Mouse (Mus musculus) A20 (cell line): ENCODE measurements around the gene Prkcz.
A peak's percentile ranks its signal among the peaks of the same experiment; 100 is the strongest.
"Not testable (repeated sequence)": the region's sequence is repeated elsewhere in the genome, so short reads cannot be mapped to it uniquely, and the experiment has no call there.

Source experiments
- DNase-seq: peaks from one replicate; pipeline ENCODE4 v3.0.0-alpha.2; 2011; ENCODE audit warnings: low read depth, low spot score

Prkcz gene

GRCm38 (mm10) chr4:155283585-155283984 lies 77.6 kb downstream of the Prkcz start:
- DNase-seq, result no peak

- DNase-seq, result no peak
Measured at GRCm38 (mm10) chr4:155283001-155283503, 78.1 kb downstream of the Prkcz start.

- DNase-seq, result no peak
Measured at GRCm38 (mm10) chr4:155282231-155282630, 78.9 kb downstream of the Prkcz start.

GRCm38 (mm10) chr4:155281652-155282051 lies 79.5 kb downstream of the Prkcz start:
- no peak for DNase-seq

GRCm38 (mm10) chr4:155281227-155281626 lies 79.9 kb downstream of the Prkcz start:
- no peak for DNase-seq

GRCm38 (mm10) chr4:155280768-155281121 lies 80.4 kb downstream of the Prkcz start:
- no peak for DNase-seq

- no peak for DNase-seq
Measured at GRCm38 (mm10) chr4:155279926-155280767, 81.0 kb downstream of the Prkcz start.

- peak; percentile 40 for DNase-seq
Measured at GRCm38 (mm10) chr4:155279054-155279453, 82.1 kb downstream of the Prkcz start.

GRCm38 (mm10) chr4:155277963-155278362 lies 83.2 kb downstream of the Prkcz start:
- no peak for DNase-seq

- no peak for DNase-seq
Measured at GRCm38 (mm10) chr4:155274851-155275250, 86.3 kb downstream of the Prkcz start.

GRCm38 (mm10) chr4:155274451-155274850 lies 86.7 kb downstream of the Prkcz start:
- no peak for DNase-seq

GRCm38 (mm10) chr4:155268382-155268781 lies 92.8 kb downstream of the Prkcz start:
- DNase-seq, result peak; percentile 68

- DNase-seq, result no peak
Measured at GRCm38 (mm10) chr4:155267639-155268175, 93.5 kb downstream of the Prkcz start.

GRCm38 (mm10) chr4:155267047-155267543 lies 94.1 kb downstream of the Prkcz start:
- DNase-seq, result no peak

GRCm38 (mm10) chr4:155264521-155265321 lies 96.4 kb downstream of the Prkcz start:
- no peak for DNase-seq

GRCm38 (mm10) chr4:155252253-155252652 lies 108.9 kb downstream of the Prkcz start:
- DNase-seq, result no peak

- DNase-seq, result no peak
Measured at GRCm38 (mm10) chr4:155251147-155251546, 110.0 kb downstream of the Prkcz start.

GRCm38 (mm10) chr4:155250361-155251117 lies 110.6 kb downstream of the Prkcz start:
- no peak for DNase-seq

- DNase-seq, result peak; percentile 92
Measured at GRCm38 (mm10) chr4:155249648-155250351, 111.4 kb downstream of the Prkcz start, which contains the start of gene Faap20. TSS of gene Faap20 (plus strand) at chr4:155249802.

GRCm38 (mm10) chr4:155249257-155249647 lies 111.9 kb downstream of the Prkcz start:
- peak; percentile 94 for DNase-seq

GRCm38 (mm10) chr4:155248054-155248453 lies 113.1 kb downstream of the Prkcz start:
- DNase-seq, result not testable (repeated sequence)
